Mouse (Mus musculus): ENCODE measurements at regions not wholly inside any gene's neighbourhood (a gene's known extent, or its start where the extent isn't known, plus 50 kb on each side); places are given as distances from the start of the nearest gene placed in this dataset.
"Not testable (repeated sequence)": the region's sequence is repeated elsewhere in the genome, so short reads cannot be mapped to it uniquely, and the experiment has no call there.

DNA sequence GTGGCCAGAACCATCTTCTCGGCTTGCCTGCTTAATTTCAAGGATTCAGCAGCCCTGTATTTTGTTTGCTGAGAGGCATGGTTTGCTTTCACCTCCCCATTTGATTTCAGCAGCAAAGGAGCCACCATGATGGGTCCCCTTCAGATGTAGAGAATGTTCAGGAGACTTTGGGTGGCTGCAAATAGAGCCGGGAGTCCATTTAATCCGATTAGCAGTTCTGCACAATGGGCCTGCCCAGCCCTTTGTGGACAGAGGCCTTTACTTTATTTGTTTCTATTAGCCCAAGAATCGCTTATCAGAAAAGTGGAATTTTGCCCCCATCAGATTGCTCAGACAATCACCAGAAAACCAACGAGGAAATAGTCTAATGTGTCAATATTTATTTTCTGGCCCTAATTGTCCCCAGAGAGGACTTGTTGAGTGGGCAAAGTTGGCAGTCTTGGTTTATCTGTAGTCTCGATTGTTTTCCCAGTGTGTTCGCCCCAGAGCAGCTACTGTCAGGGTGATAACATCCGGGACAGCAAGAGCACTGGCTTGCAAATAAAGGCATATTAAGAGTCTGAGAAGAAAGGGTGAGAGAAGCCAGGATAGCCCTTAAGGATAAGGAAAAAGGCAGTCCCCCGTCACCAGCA, 130.6 kb upstream of the Kiz start:
- no peak for DNase-seq

DNA sequence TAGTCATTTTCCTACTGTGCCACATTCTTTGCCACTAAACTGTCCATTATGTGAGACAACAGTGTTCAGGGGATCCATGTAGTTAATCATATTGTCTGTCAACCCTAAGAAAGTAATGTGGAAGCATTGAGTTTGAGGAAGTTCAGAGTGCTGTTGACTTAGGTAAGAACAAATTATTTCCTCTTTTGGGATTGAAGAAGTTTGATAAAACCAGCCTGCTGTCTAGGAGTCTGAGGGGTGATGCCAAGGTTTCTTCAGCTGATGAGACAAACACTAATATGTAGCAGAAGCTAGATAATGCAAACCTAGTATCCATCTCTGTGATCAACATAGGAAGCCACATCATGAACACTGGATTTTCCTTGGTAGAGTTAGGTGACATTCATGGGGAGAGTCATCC, 127.0 kb upstream of the Kiz start:
- DNase-seq, result no peak

- DNase-seq, result no peak
These were observed 124.6 kb upstream of the Kiz start for GRCm38 (mm10) chr2:146731081-146731480.

DNA sequence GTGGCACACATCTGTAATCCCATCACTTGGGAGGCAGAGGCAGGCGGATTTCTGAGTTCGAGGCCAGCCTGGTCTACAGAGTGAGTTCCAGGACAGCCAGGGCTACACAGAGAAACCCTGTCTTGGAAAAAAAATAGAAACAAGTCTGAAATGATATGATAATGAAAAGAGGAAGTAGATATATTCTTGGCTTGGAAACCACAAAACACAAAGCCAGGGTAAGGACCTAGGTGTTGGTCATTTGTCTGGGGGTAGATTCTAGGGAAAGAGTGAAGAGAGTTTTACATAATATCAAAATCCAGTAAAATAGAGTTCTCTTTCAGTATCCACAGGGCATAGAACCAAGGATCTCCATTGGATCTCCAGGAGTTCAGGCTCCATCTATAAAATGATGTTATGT, 122.8 kb upstream of the Kiz start:
- DNase-seq, result not testable (repeated sequence)

DNA sequence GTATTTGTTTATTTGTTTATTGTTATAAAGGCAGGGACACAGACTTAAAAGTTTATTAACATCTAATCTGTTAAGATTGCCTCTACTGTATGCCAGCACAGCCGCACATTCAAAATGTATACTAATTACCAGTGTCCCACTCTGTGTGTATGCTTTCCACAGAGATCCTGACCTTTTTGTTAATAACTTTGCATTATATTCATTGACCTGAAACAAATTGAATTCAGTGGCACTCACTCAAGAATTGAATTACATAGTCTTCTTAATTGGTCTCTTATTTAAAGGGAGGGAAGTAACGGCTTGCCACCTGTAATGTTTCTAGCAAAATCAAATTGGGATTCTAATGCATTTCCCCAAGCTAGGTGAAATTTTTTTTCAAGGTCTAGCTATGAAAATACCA, 111.3 kb upstream of the Kiz start:
- DNase-seq, result no peak

- DNase-seq, result no peak
These were observed 110.5 kb upstream of the Kiz start for GRCm38 (mm10) chr2:146745012-146745682.

DNA sequence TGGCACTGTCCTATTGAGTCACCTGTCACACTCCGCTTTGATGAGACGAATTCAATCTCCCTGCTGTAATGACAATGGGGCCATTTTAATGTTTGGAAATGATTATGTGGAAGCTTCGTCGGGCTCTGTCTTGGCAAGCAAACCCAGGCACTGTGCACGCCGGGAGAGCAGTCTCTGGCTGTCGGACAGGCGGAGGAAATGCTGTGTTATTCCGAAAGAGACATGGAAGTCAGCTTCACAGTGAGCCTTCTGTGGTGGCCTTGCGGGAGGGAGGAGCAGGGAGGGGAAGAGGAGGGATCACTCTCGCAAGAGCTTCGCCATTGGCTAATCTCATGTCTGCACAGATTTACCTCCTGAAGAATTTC, 110.0 kb upstream of the Kiz start:
- no peak for DNase-seq

DNA sequence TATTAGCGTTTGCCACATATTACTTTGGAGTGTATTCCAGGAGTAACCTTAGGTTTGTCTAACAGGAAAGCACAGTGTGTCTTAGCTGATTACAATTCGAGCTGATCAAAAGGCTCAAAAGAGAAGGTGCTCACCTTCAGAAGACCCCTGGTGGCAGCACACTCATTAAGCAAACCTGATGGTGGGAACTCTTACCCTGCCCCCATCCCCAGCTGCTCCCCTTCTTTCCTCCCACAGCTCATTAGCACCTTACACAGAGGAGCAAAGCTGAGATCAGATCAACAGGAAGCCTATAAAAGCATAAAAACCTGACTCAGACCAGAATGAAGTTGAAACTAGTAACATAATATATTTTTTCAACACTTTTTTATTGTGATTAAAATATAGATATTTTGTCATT, 101.7 kb upstream of the Kiz start:
- DNase-seq, result no peak

- no peak for DNase-seq
These were observed 92.0 kb upstream of the Kiz start for GRCm38 (mm10) chr2:146763522-146764144.

DNA sequence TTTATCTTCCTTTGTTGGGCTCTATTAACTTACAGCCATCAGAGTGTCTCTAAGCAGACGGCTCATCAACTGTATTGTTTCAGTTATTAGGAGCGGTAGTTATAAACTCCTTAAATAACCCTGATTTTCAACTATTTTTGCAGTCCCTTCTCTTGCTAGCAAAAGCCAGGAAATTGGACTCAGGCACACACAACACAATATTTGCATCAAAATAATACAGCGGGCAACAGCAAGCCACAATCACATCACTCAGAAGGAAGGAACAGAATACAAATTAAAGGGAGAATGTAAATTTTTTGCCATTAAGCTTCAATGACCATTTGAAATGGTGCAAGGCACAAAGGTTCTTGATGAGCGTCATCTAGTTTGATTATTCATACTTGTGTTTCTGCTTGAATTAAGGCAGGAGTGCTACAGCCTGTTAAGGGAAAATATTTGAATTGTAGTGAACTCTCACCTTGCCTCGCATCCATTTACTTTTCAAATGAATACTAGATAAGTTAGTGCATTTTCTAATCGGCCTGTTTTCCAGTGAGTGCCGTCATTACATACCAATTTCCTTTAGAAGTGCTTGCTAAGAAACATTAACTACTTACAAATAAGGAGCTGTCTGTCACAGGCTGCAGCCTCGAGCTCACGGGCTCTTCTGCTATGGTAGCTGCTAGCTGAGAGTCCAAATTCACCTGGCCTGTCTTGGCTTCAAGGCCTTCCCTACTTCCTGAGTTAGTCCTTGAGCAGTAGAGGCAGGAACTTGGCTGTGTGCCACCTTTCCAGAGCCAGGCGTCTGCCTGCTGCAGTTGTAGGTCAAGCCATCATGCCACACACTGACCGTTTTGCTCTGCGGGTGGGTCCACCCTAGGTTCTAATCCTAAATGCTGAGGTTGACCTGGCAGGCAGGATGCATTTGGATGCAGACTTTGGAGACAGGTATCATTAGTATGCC, 91.1 kb upstream of the Kiz start:
- no peak for DNase-seq

DNA sequence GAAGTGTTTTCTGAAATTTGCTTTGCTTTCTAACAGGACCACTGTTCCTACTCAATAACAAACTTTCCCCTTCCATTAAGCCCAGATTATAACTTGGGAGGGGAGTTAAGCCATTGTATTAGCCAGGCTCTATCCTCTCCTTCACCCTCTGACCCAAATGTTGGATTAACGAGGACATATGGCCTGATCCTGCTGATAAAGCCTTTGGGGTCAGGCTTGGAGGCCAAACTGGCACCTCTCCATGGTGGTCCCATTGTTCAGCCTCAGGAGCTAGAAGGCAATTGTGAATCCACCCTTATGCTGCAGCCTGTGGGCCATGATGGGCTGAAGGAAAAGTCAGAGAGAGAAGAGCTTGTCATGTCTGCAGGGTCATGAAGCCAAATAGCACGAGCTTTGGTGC, 80.8 kb upstream of the Kiz start:
- no peak for DNase-seq

DNA sequence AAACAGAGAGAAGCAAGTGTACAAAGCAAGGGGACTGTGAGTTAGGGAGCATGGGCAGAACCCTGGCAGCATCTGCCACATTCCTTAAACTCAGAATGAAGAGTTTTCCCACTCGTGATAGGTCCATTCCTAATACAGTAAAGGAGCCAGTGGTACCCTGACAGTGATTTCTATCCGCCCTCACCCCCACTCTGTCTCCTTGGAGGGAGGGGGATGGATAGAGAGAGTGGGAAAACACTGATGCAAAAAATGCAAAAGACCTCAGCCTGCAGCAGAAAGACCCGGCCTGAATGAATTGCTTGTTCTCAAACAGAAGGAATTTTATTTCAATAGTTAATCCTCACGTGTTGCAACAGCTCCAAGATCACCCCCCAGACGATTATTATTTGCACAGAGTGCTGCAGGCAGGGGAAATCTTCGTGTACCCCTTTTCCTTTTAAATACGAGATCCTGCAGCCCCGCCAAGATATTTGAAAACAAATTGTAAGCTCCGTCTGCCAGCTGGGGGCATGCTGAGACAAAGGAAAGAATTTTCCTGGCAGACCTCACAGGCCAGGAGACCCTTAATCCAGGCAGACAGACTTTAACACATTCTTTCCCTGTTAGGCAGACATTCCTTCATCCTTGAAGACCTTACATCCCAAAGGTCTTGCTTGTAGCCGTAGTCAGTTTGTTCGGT, 68.4 kb upstream of the Kiz start:
- no peak for DNase-seq

GRCm38 (mm10) chr2:146787811-146788455, 67.7 kb upstream of the Kiz start:
- no peak for DNase-seq

GRCm38 (mm10) chr2:146792844-146793420, 62.7 kb upstream of the Kiz start:
- no peak for DNase-seq

- no peak for DNase-seq
These were observed 52.7 kb upstream of the Kiz start for GRCm38 (mm10) chr2:146802973-146803372.

Measured in thymus, adult 18-20 months (tissue).